Mouse (Mus musculus) limb, embryonic 14.5 days (tissue): ENCODE results near the gene Nol4l. TPM values are rescaled to one million over a fixed set of nuclear protein-coding genes. Genes with fewer than 3 reads are reported as not detected.
"Not testable (repeated sequence)": the region's sequence is repeated elsewhere in the genome, so short reads cannot be mapped to it uniquely, and the experiment has no call there.

Experiments
- ATAC-seq: fragments of 200-750 bp; cut with Nextera tagmentation; 2 replicates; pipeline ENCODE4 v1.8.0; 2017; ENCODE audit warnings: low read depth, moderate number of reproducible peaks, moderate TSS enrichment; ENCODE audit not compliant: low FRiP score
- DNase-seq: peaks from one replicate; pipeline ENCODE4 v3.0.0-alpha.2; 2015; ENCODE audit warnings: low spot score
- H3K27ac ChIP-seq: fragments of 300-500 bp; sonication (generic); replicated peaks from 2 replicates; pipeline ENCODE4 v1.5.1; 2014; ENCODE audit warnings: low read depth, mild to moderate bottlenecking, low read length, moderate library complexity, mixed read lengths
- H3K27me3 ChIP-seq: fragments of 300-500 bp; sonication (generic); 2 replicates; pipeline ENCODE4 v1.6.1; 2014; ENCODE audit warnings: low read length, mixed read lengths; ENCODE audit not compliant: control insufficient read depth, insufficient read depth
- H3K36me3 ChIP-seq: fragments of 300-500 bp; sonication (generic); 2 replicates; pipeline ENCODE4 v1.6.1; 2014; ENCODE audit warnings: mild to moderate bottlenecking, low read length, moderate library complexity, mixed read lengths; ENCODE audit not compliant: control insufficient read depth, insufficient read depth
- H3K4me1 ChIP-seq: fragments of 300-500 bp; sonication (generic); 2 replicates; pipeline ENCODE4 v1.6.1; 2014; ENCODE audit warnings: antibody characterized with exemption, low read length, mixed read lengths; ENCODE audit not compliant: control insufficient read depth, insufficient read depth
- H3K4me2 ChIP-seq: fragments of 300-500 bp; sonication (generic); replicated peaks from 2 replicates; pipeline ENCODE4 v1.6.1; 2014; ENCODE audit warnings: low read depth, mild to moderate bottlenecking, low read length, moderate library complexity; ENCODE audit not compliant: severe bottlenecking
- H3K4me3 ChIP-seq: fragments of 300-500 bp; sonication (generic); replicated peaks from 2 replicates; pipeline ENCODE4 v1.5.1; 2014; ENCODE audit warnings: low read length
- H3K9ac ChIP-seq: fragments of 300-500 bp; sonication (generic); 2 replicates; pipeline ENCODE4 v1.6.1; 2014; ENCODE audit warnings: mild to moderate bottlenecking, low read depth, low read length, moderate library complexity; ENCODE audit not compliant: severe bottlenecking
- H3K9me3 ChIP-seq: fragments of 300-500 bp; sonication (generic); 2 replicates; pipeline ENCODE4 v1.6.1; 2016; ENCODE audit warnings: low read length; ENCODE audit not compliant: control insufficient read depth
- POLR2A ChIP-seq: fragments of 200-500 bp; IDR thresholded peaks from 2 replicates; pipeline ENCODE4 v1.8.0; 2012; ENCODE audit warnings: inconsistent platforms, mild to moderate bottlenecking, moderate library complexity, borderline replicate concordance; ENCODE audit not compliant: insufficient read depth, insufficient read length; ENCODE audit errors: extremely low read depth
- WGBS: fragments of 180-500 bp; shearing (Covaris S2); extraction: QIAGEN DNeasy Blood & Tissue Kit; methylation state at CpG from one replicate; pipeline ENCODE4 v1.1.7; 2014; 5-methylcytosine and 5-hydroxymethylcytosine counted together
- polyA plus RNA-seq, 2 experiments: library from polyadenylated mRNA; depleted of rRNA in 1 of 2; stranded (reverse) in 1 of 2; unstranded in 1 of 2; fragments of >200 nt; fragmentation: Nextera tagmentation in 1 of 2; extraction: Ambion mirVana in 1 of 2; gene quantifications; 2 replicates each; pipeline versions ENCODE4 v1.2.1 to v1.2.3; 2012 to 2014

The Nol4l gene
- polyA plus RNA-seq, 2 experiments, result 10.1 to 19.5 TPM

DNA sequence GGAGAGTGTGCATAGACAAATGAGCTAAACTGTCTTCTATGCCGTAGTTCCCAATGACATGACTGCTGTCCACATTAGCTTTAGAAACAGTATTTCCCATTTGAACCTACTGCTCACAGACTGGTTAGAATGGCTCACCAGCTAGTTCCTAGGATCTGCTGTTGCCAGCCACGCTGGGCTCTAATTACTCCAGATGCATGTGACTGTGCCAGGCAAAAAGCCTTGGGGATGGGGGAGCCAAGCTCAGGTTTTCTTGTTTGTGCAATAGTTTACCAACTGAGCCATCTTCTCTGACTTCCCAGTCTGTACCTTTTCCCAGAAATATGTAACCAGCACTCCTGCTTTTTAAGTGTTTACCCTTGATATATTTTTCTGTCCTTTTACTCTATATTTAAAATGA, 154.4 kb downstream of the Nol4l start:
- Histone ChIP-seq H3K9me3 (no peaks in the 10 kb centered on the region), H3K27ac (no peak overlapping the region), H3K4me2 (no peak overlapping the region), H3K27me3 (no peaks in the 10 kb centered on the region), H3K4me1 (no peaks in the 10 kb centered on the region), H3K36me3 (peaks cover 33% of the 10 kb centered on the region), H3K4me3 (no peak overlapping the region), H3K9ac (no peak overlapping the region)
- no peak for DNase-seq
- ATAC-seq, result no peak
- no peak for TF ChIP-seq POLR2A
- WGBS, result 89% methylated on average over 2 of the region's 2 CpGs

DNA sequence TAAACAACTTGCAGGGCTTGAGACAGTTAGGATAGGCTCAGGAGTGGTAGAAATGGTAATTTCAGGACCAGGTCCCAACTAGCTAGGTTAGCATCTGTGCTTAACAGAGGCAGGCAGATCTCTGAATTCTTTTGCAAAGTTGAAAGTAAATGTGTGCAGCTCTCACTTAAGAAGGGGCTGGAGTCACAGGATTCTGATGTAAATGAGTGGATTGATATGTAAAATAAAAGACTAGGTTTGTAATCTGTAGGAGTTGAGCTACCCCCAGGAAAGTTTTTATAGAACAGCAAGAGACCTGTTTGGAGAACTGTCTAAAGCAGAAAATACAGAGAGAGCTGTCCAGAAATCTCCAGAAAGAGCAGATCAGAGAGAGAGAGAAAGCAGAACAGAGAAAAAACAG, 158.9 kb downstream of the Nol4l start:
- ATAC-seq (no peak), DNase-seq (no peak)
- no peaks in the 10 kb centered on the region for H3K4me1 ChIP-seq
- H3K9ac ChIP-seq, result no peak overlapping the region
- H3K4me3 ChIP-seq, result no peak overlapping the region
- H3K27me3 ChIP-seq, result no peaks in the 10 kb centered on the region
- peaks cover 46% of the 10 kb centered on the region for H3K36me3 ChIP-seq
- TF ChIP-seq POLR2A, result no peak
- H3K27ac ChIP-seq, result no peak overlapping the region
- no peaks in the 10 kb centered on the region for H3K9me3 ChIP-seq
- H3K4me2 ChIP-seq, result no peak overlapping the region

- not testable (repeated sequence) for H3K4me1 ChIP-seq, H3K27me3 ChIP-seq, H3K27ac ChIP-seq, H3K4me2 ChIP-seq, H3K9ac ChIP-seq, DNase-seq, H3K9me3 ChIP-seq, H3K4me3 ChIP-seq, ATAC-seq
- WGBS, result 91% methylated on average over 14 of the region's 14 CpGs
- H3K36me3 ChIP-seq, result peaks cover 78% of the 10 kb centered on the region
Measured at GRCm38 (mm10) chr2:153364531-153364930, 165.2 kb downstream of the Nol4l start.

- TF ChIP-seq POLR2A, result no peak
- no peak for ATAC-seq
Measured at GRCm38 (mm10) chr2:153361101-153361710, 168.6 kb downstream of the Nol4l start.

More at GRCm38 (mm10) chr2:153361101-153361710, 168.6 kb downstream of the Nol4l start:
- no peak overlapping the region for H3K4me2 ChIP-seq
- DNase-seq, result no peak
- H3K27ac ChIP-seq, result no peak overlapping the region
- 90% methylated on average over 1 of the region's 1 CpGs for WGBS
- H3K9ac ChIP-seq, result no peak overlapping the region
- no peaks in the 10 kb centered on the region for H3K27me3 ChIP-seq
- H3K4me3 ChIP-seq, result no peak overlapping the region
- H3K36me3 ChIP-seq, result peaks cover 79% of the 10 kb centered on the region
- H3K9me3 ChIP-seq, result no peaks in the 10 kb centered on the region
- H3K4me1 ChIP-seq, result no peaks in the 10 kb centered on the region

Other genes starting within 250 kb of the Nol4l start
- 10.6 and 11.5 TPM in 2 replicates for gene Kif3b, start 238.6 kb downstream of the Nol4l start, polyA plus RNA-seq (2012; rRNA removed)
- gene Kif3b, start 238.6 kb downstream of the Nol4l start, polyA plus RNA-seq (2014; fragmentation: Nextera tagmentation; extraction: Ambion mirVana), result 4.7 and 6.2 TPM in 2 replicates
- 28.5 and 29.7 TPM in 2 replicates for gene Asxl1, start 184.1 kb downstream of the Nol4l start, polyA plus RNA-seq (2012; rRNA removed)
- 19.4 and 20.6 TPM in 2 replicates for gene Asxl1, start 184.1 kb downstream of the Nol4l start, polyA plus RNA-seq (2014; fragmentation: Nextera tagmentation; extraction: Ambion mirVana)
- not detected in 2 replicates for gene 4930404H24Rik, start 37.2 kb downstream of the Nol4l start, polyA plus RNA-seq (2012; rRNA removed)
- not detected in 2 replicates for gene 4930404H24Rik, start 37.2 kb downstream of the Nol4l start, polyA plus RNA-seq (2014; fragmentation: Nextera tagmentation; extraction: Ambion mirVana)
- gene Commd7, start 102.8 kb upstream of the Nol4l start, polyA plus RNA-seq (2012; rRNA removed), result 28.6 and 34.4 TPM in 2 replicates
- 70.4 and 75.5 TPM in 2 replicates for gene Commd7, start 102.8 kb upstream of the Nol4l start, polyA plus RNA-seq (2014; fragmentation: Nextera tagmentation; extraction: Ambion mirVana)
- 6.6 and 8.1 TPM in 2 replicates for gene Dnmt3b, start 119.5 kb upstream of the Nol4l start, polyA plus RNA-seq (2012; rRNA removed)
- gene Dnmt3b, start 119.5 kb upstream of the Nol4l start, polyA plus RNA-seq (2014; fragmentation: Nextera tagmentation; extraction: Ambion mirVana), result 7.3 and 8.3 TPM in 2 replicates
- 0.06 and 0.10 TPM in 2 replicates for gene Dnmt3c, start 166.7 kb upstream of the Nol4l start, polyA plus RNA-seq (2012; rRNA removed)
- 0.08 and 0.10 TPM in 2 replicates for gene Dnmt3c, start 166.7 kb upstream of the Nol4l start, polyA plus RNA-seq (2014; fragmentation: Nextera tagmentation; extraction: Ambion mirVana)
- 30.2 and 36.1 TPM in 2 replicates for gene Mapre1, start 211.3 kb upstream of the Nol4l start, polyA plus RNA-seq (2012; rRNA removed)
- gene Mapre1, start 211.3 kb upstream of the Nol4l start, polyA plus RNA-seq (2014; fragmentation: Nextera tagmentation; extraction: Ambion mirVana), result 194 and 203 TPM in 2 replicates
- 0.11 and 0.19 TPM in 2 replicates for gene Efcab8, start 250.0 kb upstream of the Nol4l start, polyA plus RNA-seq (2012; rRNA removed)
- gene Efcab8, start 250.0 kb upstream of the Nol4l start, polyA plus RNA-seq (2014; fragmentation: Nextera tagmentation; extraction: Ambion mirVana), result 0.06 TPM in 1 of 2 replicates, not detected in the other